Mouse (Mus musculus): ENCODE measurements at regions not wholly inside any gene's neighbourhood (a gene's known extent, or its start where the extent isn't known, plus 50 kb on each side); places are given as distances from the start of the nearest gene placed in this dataset.

DNA sequence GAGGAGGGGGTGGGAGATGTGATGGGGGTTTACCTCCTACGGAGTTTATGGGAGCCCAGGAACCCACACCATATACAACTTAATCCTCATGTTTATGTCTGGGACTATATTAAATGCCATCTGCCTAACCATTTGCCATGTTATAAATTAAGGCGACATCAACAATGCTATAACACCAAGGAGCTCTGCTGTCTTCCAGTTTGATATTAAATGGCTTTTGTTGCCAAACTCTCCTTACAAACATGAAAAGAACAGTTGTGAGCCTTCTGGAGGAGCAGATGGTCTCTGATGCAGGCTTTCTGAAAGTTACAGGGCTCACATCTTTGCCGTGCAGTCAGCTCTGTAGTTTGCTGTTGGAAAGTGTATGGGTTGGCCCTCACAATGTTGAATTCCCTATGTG is 470.3 kb upstream of the Sall1 start:
- DNase-seq = no peak

- no peak for DNase-seq
Observed at GRCm38 (mm10) chr8:89507639-89508038, 463.7 kb upstream of the Sall1 start.

DNA sequence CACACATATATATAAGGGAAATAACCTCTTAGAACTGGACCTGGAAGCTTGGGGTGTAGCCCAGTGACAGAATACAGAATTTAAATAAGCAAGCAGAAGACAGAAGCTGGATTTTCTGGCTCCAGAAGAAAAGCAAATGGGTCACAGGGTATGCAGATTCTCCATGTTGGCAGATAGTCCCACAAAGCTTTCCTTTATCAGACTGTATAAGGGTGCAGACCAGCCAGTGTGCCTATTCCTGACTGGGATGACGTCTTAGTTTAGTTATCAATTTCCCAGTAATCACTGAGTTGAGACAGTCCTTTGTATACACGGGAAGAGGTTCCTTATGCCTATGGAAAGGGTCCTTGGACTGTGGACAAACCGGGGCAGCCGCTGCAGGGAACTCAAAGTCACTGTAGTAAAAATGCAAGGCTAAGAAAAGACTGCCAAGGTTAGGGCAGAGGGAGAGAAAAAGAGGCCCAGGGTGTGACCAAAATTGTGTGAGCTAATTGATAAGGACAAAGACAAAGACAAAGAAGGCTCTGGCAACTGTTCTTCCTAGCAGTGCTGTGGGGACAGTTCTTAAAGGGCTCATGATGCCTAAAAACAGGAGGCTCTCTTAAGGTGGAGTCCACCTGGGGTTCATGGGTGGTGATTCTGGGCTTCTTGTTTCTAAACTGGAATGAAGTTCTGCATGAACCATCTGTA is 459.7 kb upstream of the Sall1 start:
- DNase-seq = no peak

GRCm38 (mm10) chr8:89503030-89503429 is 459.1 kb upstream of the Sall1 start:
- no peak for DNase-seq

DNA sequence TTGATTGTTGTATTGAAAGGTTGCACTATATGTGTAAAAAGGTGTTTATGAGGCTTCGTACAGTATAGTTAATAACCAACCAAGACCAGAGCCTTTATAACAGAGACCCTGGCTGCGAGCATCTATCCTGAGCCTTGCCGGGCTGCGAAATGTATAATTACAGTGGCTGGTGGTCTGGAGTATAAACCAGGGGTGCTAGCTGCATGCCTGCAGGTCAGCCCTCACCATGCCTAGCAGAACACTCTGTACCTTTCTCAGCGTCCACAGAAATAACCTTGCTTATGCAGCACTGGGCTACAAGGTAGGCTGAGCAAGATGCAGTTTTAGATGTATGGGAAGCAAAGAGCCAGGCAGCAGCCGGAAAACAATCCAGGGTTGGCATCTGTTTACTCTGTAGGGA is 457.8 kb upstream of the Sall1 start:
- no peak for DNase-seq

DNA sequence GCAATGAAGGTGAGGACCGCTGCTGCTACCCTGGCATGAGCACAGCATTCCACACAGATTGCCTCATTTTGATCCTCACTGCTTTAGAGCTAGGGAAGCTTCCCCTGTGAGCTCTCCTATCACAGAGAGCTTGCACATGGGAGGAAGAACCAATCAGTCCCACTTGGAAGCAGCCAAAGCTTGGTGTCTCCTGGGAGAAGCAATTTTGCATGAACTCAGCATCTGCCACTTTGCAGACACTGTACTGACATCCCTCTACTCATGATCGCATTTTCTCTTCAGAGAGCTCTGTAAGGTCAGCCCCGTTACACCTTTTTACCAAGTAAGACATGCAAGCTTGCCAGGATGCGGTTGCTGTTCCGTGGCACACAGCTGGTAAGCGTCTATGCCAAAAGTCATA is 455.9 kb upstream of the Sall1 start:
- no peak for DNase-seq

DNA sequence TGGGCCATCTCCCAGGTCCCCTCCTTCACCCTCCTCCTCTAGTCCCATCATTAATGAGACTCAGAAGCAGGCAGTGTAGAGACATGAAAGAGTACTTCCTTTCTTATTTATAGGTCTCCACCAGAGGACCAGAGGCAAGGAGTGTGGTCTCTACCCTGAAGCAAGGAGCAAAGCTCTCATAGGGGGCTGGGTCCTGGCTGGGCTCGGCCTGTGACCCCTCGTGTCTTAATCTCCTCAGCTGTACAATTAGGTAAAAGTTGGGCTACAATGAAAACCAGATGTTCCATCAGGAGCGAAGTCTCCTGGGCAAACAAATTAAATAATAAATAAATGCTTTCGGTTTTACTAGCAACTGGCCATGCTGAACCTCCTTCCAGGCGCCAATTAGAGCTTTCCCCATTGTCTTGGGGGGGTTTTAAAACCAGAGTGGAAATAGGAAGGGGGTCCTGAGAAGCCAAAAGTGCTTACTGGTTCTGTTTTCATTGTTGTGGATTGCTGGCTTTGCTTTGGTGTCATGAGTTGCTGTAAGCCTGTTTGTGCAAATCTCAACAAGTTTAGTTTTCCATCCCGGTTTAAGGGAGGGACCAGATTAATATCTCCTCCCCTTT is 454.2 kb upstream of the Sall1 start:
- no peak for DNase-seq

GRCm38 (mm10) chr8:89492336-89492735 is 448.4 kb upstream of the Sall1 start:
- DNase-seq = no peak

DNA sequence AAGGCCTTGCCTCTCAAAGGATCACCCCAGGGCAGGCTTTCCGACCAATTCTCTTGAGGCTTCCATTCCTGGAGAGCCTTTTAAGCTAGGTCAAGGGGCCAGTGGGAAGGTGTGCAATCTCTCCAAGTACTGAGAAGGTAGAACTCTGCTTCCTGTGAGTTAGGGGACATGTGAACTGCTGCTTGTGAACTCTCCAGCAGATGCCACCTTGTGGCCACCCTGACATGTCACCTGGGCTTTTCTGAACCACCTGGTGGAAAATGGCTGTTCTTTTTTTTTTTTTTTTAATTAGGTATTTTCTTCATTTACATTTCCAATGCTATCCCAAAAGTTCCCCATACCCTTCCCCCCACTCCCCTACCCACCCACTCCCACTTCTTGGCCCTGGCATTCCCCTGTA is 438.5 kb upstream of the Sall1 start:
- DNase-seq = peak; percentile 20

DNA sequence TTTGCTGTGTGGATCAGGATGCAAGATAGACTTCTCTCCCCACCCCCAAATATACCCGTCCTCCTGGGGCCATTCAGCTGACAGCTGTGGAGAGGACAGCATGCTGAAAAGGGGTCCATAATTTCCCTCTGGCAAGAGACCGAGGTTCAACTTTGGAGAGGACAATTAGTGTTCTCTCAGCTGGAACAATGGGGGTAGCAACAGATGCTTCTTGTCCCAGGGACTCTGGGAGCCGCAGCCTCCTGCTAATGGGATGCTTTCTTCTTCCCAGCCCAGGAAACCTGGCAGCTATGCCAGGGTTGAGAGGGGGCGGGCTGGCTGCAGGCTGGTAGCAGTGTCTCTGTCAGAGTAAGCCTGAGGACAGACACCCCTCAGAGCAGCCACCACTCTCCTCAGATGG is 433.0 kb upstream of the Sall1 start:
- no peak for DNase-seq

DNA sequence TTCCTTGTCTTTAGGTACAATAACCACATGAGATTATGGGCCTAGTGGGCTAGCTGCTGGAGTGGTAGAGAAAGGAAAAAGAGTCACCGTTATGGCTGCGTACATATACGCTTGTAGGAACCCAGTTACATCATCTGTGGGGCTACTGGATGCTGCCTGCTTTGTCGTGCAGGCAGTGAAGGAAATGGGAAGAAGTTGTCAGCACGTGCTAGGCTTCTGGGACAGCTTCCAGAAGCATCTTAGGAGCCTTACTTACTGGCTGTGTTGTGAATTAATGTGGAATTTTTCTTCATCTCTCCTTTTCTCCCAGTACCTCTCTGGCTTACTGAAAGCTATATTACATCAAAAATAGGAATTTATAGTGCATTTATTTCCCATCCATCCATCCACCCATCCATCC is 427.2 kb upstream of the Sall1 start:
- DNase-seq = no peak

GRCm38 (mm10) chr8:89468782-89469220 is 424.8 kb upstream of the Sall1 start:
- no peak for DNase-seq

- no peak for DNase-seq
Observed at GRCm38 (mm10) chr8:89465211-89465753, 421.3 kb upstream of the Sall1 start.

- DNase-seq = no peak
Observed at GRCm38 (mm10) chr8:89456517-89456916, 412.6 kb upstream of the Sall1 start.

DNA sequence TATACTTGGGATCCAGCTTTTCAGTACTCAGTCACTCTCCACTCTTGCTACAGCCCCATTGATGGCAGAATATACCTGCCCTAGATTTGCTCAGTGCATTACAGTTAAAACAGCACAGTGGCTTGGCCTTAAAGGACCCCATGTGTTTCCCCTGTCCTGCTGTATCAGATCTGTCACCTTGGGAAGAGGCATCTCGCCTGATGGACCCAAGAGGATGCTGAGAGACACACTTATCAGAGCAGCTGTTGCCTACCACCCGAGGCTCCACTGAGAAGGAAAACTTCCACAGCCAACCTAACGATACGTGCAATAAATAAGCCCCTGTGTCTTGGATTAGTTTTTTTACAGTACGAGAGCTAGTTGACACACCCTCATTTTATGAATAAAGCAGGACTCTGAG is 411.8 kb upstream of the Sall1 start:
- no peak for DNase-seq

GRCm38 (mm10) chr8:89454197-89454596 is 410.2 kb upstream of the Sall1 start:
- no peak for DNase-seq

DNA sequence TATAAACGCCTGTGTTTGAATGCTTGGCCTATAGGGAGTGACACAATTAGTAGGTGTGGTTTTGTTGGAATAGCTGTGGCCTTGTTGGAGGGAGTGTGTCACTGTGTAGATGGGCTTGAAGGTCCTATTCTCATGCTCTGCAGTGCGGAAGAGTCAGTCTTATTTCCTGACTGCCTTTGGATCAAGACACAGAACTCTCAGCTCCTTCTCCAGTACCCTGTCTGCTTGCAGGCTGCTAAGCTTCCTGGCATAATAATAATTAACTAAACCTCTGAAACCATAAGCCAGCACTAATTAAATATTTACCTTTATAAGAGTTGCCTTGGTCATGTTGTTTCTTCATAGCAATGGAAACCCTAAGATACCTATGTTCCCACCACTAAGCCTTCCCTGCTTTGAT is 409.8 kb upstream of the Sall1 start:
- peak; percentile 31 for DNase-seq

GRCm38 (mm10) chr8:89444466-89444865 is 400.5 kb upstream of the Sall1 start:
- no peak for DNase-seq

GRCm38 (mm10) chr8:89439304-89439703 is 395.3 kb upstream of the Sall1 start:
- DNase-seq = no peak

DNA sequence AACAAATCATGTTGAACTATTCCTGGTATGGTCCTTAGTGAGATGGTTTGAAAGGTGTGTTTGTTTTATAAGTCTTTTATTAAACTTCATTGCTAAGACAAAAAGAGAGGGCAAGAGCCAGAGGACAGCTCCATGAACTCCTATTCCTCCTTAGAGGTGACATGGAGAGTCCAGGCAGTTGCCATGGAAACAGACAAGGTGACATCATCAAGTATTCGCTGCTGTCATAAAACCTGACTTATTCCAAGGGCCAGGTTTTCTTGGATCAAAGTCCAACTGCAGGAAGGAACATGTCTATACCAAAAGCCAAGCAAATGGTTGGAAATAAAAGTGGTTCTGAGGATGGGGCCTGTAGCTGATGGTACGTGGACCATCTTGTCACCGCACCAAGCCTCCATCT is 383.0 kb upstream of the Sall1 start:
- DNase-seq = no peak

DNA sequence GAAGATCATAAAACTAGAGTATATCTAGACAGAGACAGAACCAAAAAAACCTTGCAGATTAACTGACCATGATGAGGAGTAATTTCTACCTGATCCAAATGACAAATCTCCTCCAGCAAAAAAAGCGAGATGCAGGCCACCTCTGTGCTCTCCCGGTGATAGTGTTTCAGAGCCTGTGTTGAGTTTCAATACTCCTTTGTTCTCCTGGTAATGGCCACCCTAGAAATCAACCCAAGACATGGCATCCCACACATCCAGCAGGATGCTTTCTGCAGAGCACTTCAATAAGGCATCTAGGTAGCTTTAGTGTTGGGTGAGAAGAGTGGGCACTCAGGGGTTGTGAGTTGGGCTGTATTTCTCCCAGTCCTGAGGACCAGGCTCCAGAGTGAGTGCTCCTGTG is 371.3 kb upstream of the Sall1 start:
- no peak for DNase-seq

DNA sequence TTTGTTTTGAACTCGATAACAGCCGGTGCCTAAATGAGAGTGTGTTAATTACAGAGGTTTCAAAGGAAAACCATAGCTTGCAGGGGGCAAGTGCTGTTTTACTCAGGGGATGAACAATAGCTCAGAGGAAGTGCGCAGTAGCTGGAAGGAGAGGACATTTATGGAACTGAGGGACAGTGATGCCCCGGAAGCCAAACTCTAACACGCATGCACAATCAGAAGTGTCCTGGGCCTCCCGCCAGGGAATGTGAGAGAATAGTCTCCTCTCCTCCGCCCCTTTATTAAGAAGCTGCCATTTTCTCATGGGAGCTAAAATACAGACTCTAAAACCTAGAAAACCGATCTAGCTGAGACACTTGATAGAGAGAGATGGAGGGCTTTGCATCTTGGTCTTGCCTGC is 368.5 kb upstream of the Sall1 start:
- no peak for DNase-seq

- peak; percentile 21 for DNase-seq
Observed at GRCm38 (mm10) chr8:89412046-89412445, 368.1 kb upstream of the Sall1 start.

- DNase-seq = no peak
Observed at GRCm38 (mm10) chr8:89406688-89407087, 362.7 kb upstream of the Sall1 start.

GRCm38 (mm10) chr8:89404287-89404686 is 360.3 kb upstream of the Sall1 start:
- DNase-seq = no peak

All from kidney, adult 11 months (tissue).